Mouse (Mus musculus) heart, embryonic 14.5 days (tissue): ENCODE measurements around the gene Gm21985. TPM values are rescaled to one million over a fixed set of nuclear protein-coding genes. Genes with fewer than 3 reads are reported as not detected.

ENCODE experiments used
- ATAC-seq: fragments of 200-750 bp; cut with Nextera tagmentation; 2 replicates; pipeline ENCODE4 v1.8.0; 2017; ENCODE audit warnings: low read depth, moderate TSS enrichment; ENCODE audit not compliant: insufficient number of reproducible peaks, insufficient read depth, low FRiP score
- H3K27ac ChIP-seq, 2 experiments: fragments of 200-500 bp in 1 of 2; fragments of 300-500 bp in 1 of 2; sonication (generic) in 1 of 2; replicated peaks in 1 of 2; 2 replicates each; pipeline ENCODE4 v1.5.1; 2012 to 2014; ENCODE audit warnings: low read depth in 2 of 2, low read length in 2 of 2, control low read depth in 1 of 2, mild to moderate bottlenecking in 1 of 2, mixed read lengths in 1 of 2; ENCODE audit not compliant: control insufficient read depth in 1 of 2, insufficient read depth in 1 of 2
- H3K27me3 ChIP-seq: fragments of 300-500 bp; sonication (generic); 2 replicates; pipeline ENCODE4 v1.6.1; 2014; ENCODE audit warnings: mild to moderate bottlenecking, low read length, control low read depth; ENCODE audit not compliant: control insufficient read depth, insufficient read depth
- H3K36me3 ChIP-seq: fragments of 300-500 bp; sonication (generic); 2 replicates; pipeline ENCODE4 v1.6.1; 2014; ENCODE audit warnings: mild to moderate bottlenecking, control low read depth, low read length, mixed read lengths; ENCODE audit not compliant: control insufficient read depth, insufficient read depth
- H3K4me1 ChIP-seq, 2 experiments: fragments of 200-500 bp in 1 of 2; fragments of 300-500 bp in 1 of 2; sonication (generic) in 1 of 2; 2 replicates each; pipeline ENCODE4 v1.6.1; 2012 to 2014; ENCODE audit warnings: low read length in 2 of 2, control low read depth in 1 of 2, mixed read lengths in 1 of 2; ENCODE audit not compliant: control insufficient read depth in 2 of 2, insufficient read depth in 2 of 2
- H3K4me2 ChIP-seq: fragments of 300-500 bp; sonication (generic); 2 replicates; pipeline ENCODE4 v1.6.1; 2014; ENCODE audit warnings: mild to moderate bottlenecking, low read length
- H3K4me3 ChIP-seq, 2 experiments: fragments of 200-500 bp in 1 of 2; fragments of 300-500 bp in 1 of 2; sonication (generic) in 1 of 2; 2 replicates each; pipeline ENCODE4 v1.5.1; 2012 to 2014; ENCODE audit warnings: low read length in 2 of 2, mild to moderate bottlenecking in 2 of 2, control low read depth in 1 of 2, low read depth in 1 of 2, moderate library complexity in 1 of 2; ENCODE audit not compliant: control insufficient read depth in 1 of 2, insufficient read depth in 1 of 2
- H3K9ac ChIP-seq: fragments of 300-500 bp; sonication (generic); 2 replicates; pipeline ENCODE4 v1.6.1; 2014; ENCODE audit warnings: mild to moderate bottlenecking, low read length
- H3K9me3 ChIP-seq: fragments of 300-500 bp; sonication (generic); 2 replicates; pipeline ENCODE4 v1.6.1; 2016; ENCODE audit warnings: low read length, control low read depth; ENCODE audit not compliant: control insufficient read depth
- WGBS: fragments of 180-500 bp; shearing (Covaris S2); extraction: QIAGEN DNeasy Blood & Tissue Kit; methylation state at CpG from one replicate; pipeline ENCODE4 v1.1.7; 2014; 5-methylcytosine and 5-hydroxymethylcytosine counted together
- polyA plus RNA-seq: library from polyadenylated mRNA; unstranded; fragments of >200 nt; fragmentation: Nextera tagmentation; extraction: Ambion mirVana; gene quantifications from 2 replicates; pipeline ENCODE4 v1.2.1, GENCODE M21; 2014

Gene Gm21985
- polyA plus RNA-seq, 1 experiment from 2014 or later: not detected

- Histone ChIP-seq H3K9me3 (no peaks in the 10 kb centered on the region), H3K27me3 (no peaks in the 10 kb centered on the region), H3K4me1 (0 out of 4 replicates have a peak, but pooled peaks cover 2 to 8% of the 10 kb centered on the region in 2 experiments), H3K9ac (no peak overlapping the region), H3K36me3 (0 out of 2 replicates have a peak, but pooled peaks cover 5% of the 10 kb centered on the region), H3K4me3 (no peak overlapping the region), H3K27ac (no peak overlapping the region), H3K4me2 (no peak overlapping the region)
- ATAC-seq: no peak
- WGBS: 92% methylated on average over 4 of the region's 4 CpGs
These were observed 32.1 kb downstream of the Gm21985 start for GRCm38 (mm10) chr2:112298221-112298620.

GRCm38 (mm10) chr2:112308671-112309070 is 42.6 kb downstream of the Gm21985 start:
- Histone ChIP-seq H3K27me3 (no peaks in the 10 kb centered on the region), H3K36me3 (no peaks in the 10 kb centered on the region), H3K4me3 (no peak overlapping the region), H3K4me2 (peak overlapping the region; percentile 48), H3K9me3 (no peaks in the 10 kb centered on the region), H3K4me1 (peaks cover 4 to 16% of the 10 kb centered on the region in 2 experiments), H3K27ac (peak overlapping the region in 1 of 2 experiments; percentile 67; a peak in 2 of 4 replicates), H3K9ac (no peak overlapping the region)
- no peak for ATAC-seq
- 64% methylated on average over 3 of the region's 3 CpGs for WGBS

- 0 out of 2 replicates have a peak, but pooled peaks cover 1% of the 10 kb centered on the region for H3K36me3 ChIP-seq
- H3K4me1 ChIP-seq: peaks cover 4 to 16% of the 10 kb centered on the region in 2 experiments
- H3K9ac ChIP-seq: no peak overlapping the region; the same call in 1 of the 2 replicates
- H3K4me2 ChIP-seq: peak overlapping the region; percentile 48
- no peaks in the 10 kb centered on the region for H3K27me3 ChIP-seq
- 22% methylated on average over 10 of the region's 10 CpGs for WGBS
- H3K27ac ChIP-seq: peak overlapping the region; percentile 21 to 67
- no peak overlapping the region for H3K4me3 ChIP-seq
- 0 out of 2 replicates have a peak, but pooled peaks have one; percentile 47 for ATAC-seq
- no peaks in the 10 kb centered on the region for H3K9me3 ChIP-seq
These were observed 43.1 kb downstream of the Gm21985 start for GRCm38 (mm10) chr2:112309161-112309600.

- Histone ChIP-seq H3K27me3 (no peaks in the 10 kb centered on the region), H3K27ac (no peak overlapping the region), H3K9me3 (no peaks in the 10 kb centered on the region), H3K4me1 (peaks cover 0 to 6% of the 10 kb centered on the region in 2 experiments; a peak in 2 of 4 replicates), H3K9ac (no peak overlapping the region), H3K4me3 (no peak overlapping the region), H3K4me2 (no peak overlapping the region), H3K36me3 (0 out of 2 replicates have a peak, but pooled peaks cover 4% of the 10 kb centered on the region)
- ATAC-seq: no peak
- 90% methylated on average over 7 of the region's 7 CpGs for WGBS
These were observed 49.5 kb downstream of the Gm21985 start for GRCm38 (mm10) chr2:112315638-112316037.

- 90% methylated on average over 2 of the region's 2 CpGs for WGBS
- Histone ChIP-seq H3K36me3 (0 out of 2 replicates have a peak, but pooled peaks cover 4% of the 10 kb centered on the region), H3K4me2 (no peak overlapping the region), H3K9ac (no peak overlapping the region), H3K4me3 (no peak overlapping the region), H3K27me3 (no peaks in the 10 kb centered on the region), H3K27ac (no peak overlapping the region), H3K9me3 (no peaks in the 10 kb centered on the region), H3K4me1 (peaks cover 0 to 6% of the 10 kb centered on the region in 2 experiments; a peak in 2 of 4 replicates)
- no peak for ATAC-seq
These were observed 52.1 kb downstream of the Gm21985 start for GRCm38 (mm10) chr2:112318227-112318626.

- H3K4me2 ChIP-seq: no peak overlapping the region
- no peak overlapping the region for H3K9ac ChIP-seq
- peaks cover 0 to 6% of the 10 kb centered on the region in 2 experiments; a peak in 2 of 4 replicates for H3K4me1 ChIP-seq
- H3K4me3 ChIP-seq: no peak overlapping the region
- H3K36me3 ChIP-seq: 0 out of 2 replicates have a peak, but pooled peaks cover 4% of the 10 kb centered on the region
- no peaks in the 10 kb centered on the region for H3K27me3 ChIP-seq
- 79% methylated on average over 7 of the region's 7 CpGs for WGBS
- H3K27ac ChIP-seq: no peak overlapping the region
- no peaks in the 10 kb centered on the region for H3K9me3 ChIP-seq
- no peak for ATAC-seq
These were observed 52.8 kb downstream of the Gm21985 start for GRCm38 (mm10) chr2:112318905-112319304.

- no peak overlapping the region for H3K4me3 ChIP-seq
- no peak overlapping the region for H3K4me2 ChIP-seq
- H3K9me3 ChIP-seq: no peaks in the 10 kb centered on the region
- no peak for ATAC-seq
- no peak overlapping the region for H3K27ac ChIP-seq
- H3K4me1 ChIP-seq: peaks cover 3 to 9% of the 10 kb centered on the region in 2 experiments; a peak in 3 of 4 replicates
- peaks cover 2% of the 10 kb centered on the region; the same call in 1 of the 2 replicates for H3K36me3 ChIP-seq
- WGBS: 70% methylated on average over 11 of the region's 11 CpGs
- no peaks in the 10 kb centered on the region for H3K27me3 ChIP-seq
- no peak overlapping the region for H3K9ac ChIP-seq
These were observed 62.1 kb downstream of the Gm21985 start for GRCm38 (mm10) chr2:112328069-112328777.
